Mouse (Mus musculus): ENCODE data around the gene Rsrp1. TPM values are rescaled to one million over a fixed set of nuclear protein-coding genes. Genes with fewer than 3 reads are reported as not detected.
"Not testable (repeated sequence)": the region's sequence is repeated elsewhere in the genome, so short reads cannot be mapped to it uniquely, and the experiment has no call there.

Gene Rsrp1
- 100 to 1,000 TPM in 3 of 4 experiments, 10 to 100 TPM in 1; 97.1 to 165 (median 123) TPM for total RNA-seq (2022)

DNA sequence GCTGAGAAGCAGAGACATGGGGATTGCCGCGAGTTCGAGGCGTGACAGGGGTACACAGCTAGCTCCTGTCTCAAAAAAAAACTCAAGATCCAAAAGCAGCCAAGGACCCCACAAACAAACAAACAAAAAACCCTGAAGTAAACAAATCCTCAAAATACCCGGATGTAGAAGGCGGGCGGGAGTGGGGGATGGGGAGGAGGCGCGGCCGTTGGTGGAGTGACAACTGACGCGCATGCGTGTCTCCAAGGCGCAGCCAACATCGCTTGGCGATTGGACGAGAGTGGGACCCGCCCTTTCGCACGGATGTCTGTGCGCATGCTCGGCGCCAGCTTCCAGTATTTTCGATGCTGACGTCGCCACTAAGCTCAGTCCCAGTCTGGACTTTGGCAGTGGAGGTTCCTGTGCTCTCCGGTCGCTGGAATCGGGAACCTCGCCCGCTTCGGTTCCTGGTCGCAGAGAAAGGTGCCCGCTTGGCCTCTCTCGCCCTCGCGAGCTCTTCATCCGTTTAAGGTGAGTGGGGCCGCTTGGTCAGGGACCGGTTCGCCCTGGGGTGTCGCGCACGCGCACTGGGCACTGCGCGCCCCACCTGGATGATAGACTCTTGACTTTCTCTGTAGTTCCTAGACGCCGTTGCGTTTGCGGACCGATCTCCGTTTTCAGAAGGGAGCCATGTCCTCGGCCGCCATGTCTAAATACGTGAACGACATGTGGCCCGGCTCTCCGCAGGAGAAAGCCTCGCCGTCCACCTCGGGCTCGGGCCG, at the start of gene Rsrp1:
Rsrp1 (plus strand) TSS at position 335 of the 761 bp plus-strand sequence.
- DNase-seq (ENCODE audit: low spot score), result peak; percentile 98

GRCm38 (mm10) chr4:134876171-134876570, 47.2 kb upstream of the Rsrp1 start:
- DNase-seq (ENCODE audit: low spot score), result no peak

DNA sequence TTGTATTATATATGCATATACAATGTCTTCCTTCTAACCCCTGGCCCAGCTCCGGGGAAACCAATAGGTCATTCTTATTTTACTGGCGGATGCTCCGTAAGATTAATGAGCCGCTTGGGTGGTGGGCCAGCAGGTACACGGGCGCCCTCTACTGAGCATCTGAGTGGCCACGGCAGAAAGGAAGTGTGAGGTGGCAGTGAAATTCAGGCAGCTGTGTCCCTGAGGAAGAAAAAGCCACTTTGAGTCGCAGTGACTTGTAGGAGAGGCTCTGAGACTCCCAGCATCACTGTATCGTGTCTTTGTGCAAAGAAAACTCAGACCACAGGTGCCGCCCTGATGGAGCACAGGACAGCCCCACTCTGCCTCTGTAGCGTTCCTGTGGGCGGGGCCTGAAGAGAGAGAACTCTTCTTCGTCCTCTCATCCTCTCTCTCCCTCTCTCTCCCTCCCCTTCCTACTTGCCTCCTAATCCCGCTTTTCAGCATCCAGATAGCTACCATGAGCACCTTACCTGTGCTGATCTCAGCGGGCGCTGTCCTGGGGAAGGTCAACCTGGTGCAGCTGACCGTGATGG, 43.9 kb upstream of the Rsrp1 start:
- DNase-seq (ENCODE audit: low spot score), result peak; percentile 51

DNA sequence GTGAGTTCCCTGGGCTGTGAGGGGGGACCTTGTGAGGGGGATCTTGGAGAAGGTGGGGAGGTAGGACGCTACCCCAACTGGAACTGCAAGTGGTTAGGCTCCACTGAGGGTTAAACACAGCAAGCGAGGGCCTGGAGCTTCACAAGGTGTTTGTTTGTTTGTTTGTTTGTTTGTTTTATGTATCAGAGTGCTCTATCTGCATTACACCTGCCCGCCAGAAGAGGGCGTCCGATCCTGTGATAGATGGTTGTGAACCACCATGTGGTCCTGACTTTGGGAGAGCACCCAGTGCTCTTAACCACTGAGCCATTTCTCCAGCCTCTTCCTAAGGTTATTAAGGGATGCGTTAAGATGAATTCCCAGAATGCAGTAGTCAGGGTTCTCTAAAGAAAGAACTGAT, 43.4 kb upstream of the Rsrp1 start:
- no peak for DNase-seq (ENCODE audit: low spot score)

- no peak for DNase-seq (ENCODE audit: low spot score)
Observed at GRCm38 (mm10) chr4:134883266-134883665, 40.1 kb upstream of the Rsrp1 start.

- DNase-seq (ENCODE audit: low spot score), result peak; percentile 53
Observed at GRCm38 (mm10) chr4:134883808-134884207, 39.6 kb upstream of the Rsrp1 start.

DNA sequence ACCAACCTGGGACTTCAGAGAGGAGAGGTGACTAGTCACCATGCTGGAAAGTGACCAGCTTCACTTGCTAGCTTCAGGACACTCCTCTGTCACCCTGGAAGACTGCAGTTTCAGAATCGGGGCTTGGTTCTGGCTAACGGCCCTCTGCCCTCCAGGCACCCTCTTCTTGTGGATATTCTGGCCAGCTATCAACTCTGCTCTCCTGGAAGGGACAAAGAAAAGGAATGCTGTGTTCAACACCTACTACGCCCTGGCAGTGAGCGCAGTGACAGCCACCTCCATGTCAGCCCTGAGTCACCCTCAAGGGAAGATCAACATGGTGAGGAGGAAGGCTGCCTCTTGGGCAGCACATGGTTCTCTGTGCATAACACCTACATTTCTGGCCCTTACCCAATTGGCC, 39.0 kb upstream of the Rsrp1 start:
- peak; percentile 6 for DNase-seq (ENCODE audit: low spot score)

- DNase-seq (ENCODE audit: low spot score), result peak; percentile 54
Observed at GRCm38 (mm10) chr4:134892096-134892495, 31.3 kb upstream of the Rsrp1 start.

- DNase-seq (ENCODE audit: low spot score), result no peak
Observed at GRCm38 (mm10) chr4:134897256-134897655, 26.1 kb upstream of the Rsrp1 start.

GRCm38 (mm10) chr4:134901126-134901525, 22.3 kb upstream of the Rsrp1 start:
- no peak for DNase-seq (ENCODE audit: low spot score)

DNA sequence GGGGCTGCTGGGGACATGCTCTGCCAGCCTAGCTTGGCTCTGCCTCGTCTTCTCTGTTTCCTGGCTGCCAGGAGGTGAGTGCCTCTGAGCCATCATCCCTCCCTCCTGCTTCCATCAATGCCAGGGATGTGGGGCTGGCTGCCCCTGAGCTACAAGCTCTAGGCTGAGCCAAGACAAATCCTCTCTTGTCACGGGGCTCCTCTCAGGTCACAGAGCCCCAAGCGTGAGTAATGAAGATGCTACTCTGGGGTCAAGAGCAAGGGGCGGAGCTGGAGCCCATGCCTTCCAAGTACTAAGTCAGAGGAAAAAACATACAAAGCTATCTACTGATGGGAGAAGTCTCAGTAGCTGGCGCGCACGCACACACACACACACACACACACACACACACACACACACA, 20.3 kb upstream of the Rsrp1 start:
- no peak for DNase-seq (ENCODE audit: low spot score)

- not testable (repeated sequence) for DNase-seq (ENCODE audit: low spot score)
Observed at GRCm38 (mm10) chr4:134911406-134911805, 12.0 kb upstream of the Rsrp1 start.

- no peak for DNase-seq (ENCODE audit: low spot score)
Observed at GRCm38 (mm10) chr4:134913413-134913812, 10.0 kb upstream of the Rsrp1 start.

- no peak for DNase-seq (ENCODE audit: low spot score)
Observed at GRCm38 (mm10) chr4:134914122-134914863, 9.1 kb upstream of the Rsrp1 start.

- DNase-seq (ENCODE audit: low spot score), result peak; percentile 95
Observed at GRCm38 (mm10) chr4:134914864-134915209, 8.6 kb upstream of the Rsrp1 start, which contains the start of gene Tmem50a. Gene Tmem50a, minus strand, starts transcription at chr4:134915024.

- no peak for DNase-seq (ENCODE audit: low spot score)
Observed at GRCm38 (mm10) chr4:134915223-134916050, 8.0 kb upstream of the Rsrp1 start.

GRCm38 (mm10) chr4:134917194-134917593, 6.2 kb upstream of the Rsrp1 start:
- DNase-seq (ENCODE audit: low spot score), result no peak

DNA sequence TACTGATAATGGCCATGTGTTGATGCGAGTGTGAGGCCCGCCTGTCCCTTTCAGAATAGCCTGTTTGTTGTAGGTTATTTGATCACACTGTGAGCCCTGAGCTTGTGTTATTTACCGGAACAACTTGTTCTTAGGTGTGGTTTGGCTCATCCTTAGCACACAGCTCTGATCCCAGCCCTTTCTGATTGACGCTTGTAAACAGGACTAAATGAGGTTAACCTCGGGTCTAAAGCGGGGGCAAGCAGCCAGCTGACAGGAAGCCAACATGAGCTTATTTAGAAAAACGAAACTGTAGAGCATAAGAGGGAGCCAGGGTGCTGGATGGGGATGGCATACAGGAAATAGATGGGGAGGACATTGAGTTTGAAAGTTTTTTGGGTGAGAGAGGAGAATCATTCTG, 5.0 kb upstream of the Rsrp1 start:
- peak; percentile 77 for DNase-seq (ENCODE audit: low spot score)

- no peak for DNase-seq (ENCODE audit: low spot score)
Observed at GRCm38 (mm10) chr4:134919733-134920540, 3.5 kb upstream of the Rsrp1 start.

DNA sequence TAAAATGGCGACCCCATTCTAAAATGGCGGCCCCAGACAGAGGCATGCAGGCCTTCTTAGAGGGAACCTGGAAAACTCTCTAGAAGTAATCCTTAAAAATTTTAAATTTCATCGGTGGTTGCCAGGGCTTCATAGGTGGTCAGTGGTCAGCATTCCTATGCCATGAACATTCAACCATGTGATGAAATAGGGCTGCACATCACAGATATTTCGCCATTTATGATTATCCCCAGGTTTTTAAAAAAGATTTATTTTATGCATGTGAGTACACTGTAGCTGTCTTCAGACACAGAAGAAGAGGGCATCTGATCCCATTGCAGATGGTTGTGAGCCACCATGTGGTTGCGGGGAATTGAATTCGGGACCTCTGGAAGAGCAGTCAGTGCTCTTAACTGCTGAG, 2.8 kb upstream of the Rsrp1 start:
- no peak for DNase-seq (ENCODE audit: low spot score)

- no peak for DNase-seq (ENCODE audit: low spot score)
Observed at GRCm38 (mm10) chr4:134921703-134922102, 1.7 kb upstream of the Rsrp1 start.

All from heart, adult 8-10 months (tissue).